Mouse (Mus musculus): ENCODE measurements around the gene Spn.

DNA sequence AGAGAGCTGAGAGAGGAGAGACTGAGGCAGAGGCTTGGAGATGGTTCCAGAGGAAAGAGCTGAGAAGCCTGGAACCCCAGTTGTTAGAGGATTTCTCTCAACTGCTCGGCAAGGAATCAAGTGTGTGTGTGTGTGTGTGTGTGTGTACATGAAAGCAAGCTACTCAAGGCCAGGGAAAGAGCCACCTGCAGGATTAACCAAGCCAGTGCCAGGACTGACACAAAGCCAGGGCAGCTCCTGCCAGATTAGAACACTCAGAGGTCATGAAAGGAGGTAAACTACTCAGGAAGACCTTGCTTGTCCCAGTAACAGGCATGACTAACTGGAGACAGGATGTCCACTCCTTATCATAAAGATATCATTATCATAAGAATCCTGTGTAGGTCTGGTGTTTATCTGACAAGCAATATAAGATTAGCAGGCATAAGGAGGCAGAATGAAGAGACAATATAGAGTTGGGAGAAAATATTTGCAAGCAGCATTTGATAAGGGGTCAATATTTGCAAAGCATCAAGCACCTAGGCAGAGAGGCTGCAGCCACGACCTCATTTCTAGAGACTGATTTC lies 36.1 kb downstream of the Spn start:
- TF ChIP-seq CTCF (IDR thresholded peaks at IDR 0.05; ENCODE audit: extremely low read depth, insufficient read depth, low read length) = no peak
- TF ChIP-seq POLR2A (IDR thresholded peaks at IDR 0.05; ENCODE audit: extremely low read depth, insufficient read depth, low read length) = no peak

Data from cortical plate, adult 2 months (tissue).